Mouse (Mus musculus) liver, adult 2 months (tissue): ENCODE data around the gene Lst1.

Experiments
- CTCF ChIP-seq: fragments of 200-500 bp; IDR thresholded peaks from 2 replicates; pipeline ENCODE4 v1.5.1; 2011; ENCODE audit warnings: low read depth, low read length, control low read depth
- POLR2A ChIP-seq: fragments of 200-500 bp; IDR thresholded peaks from 2 replicates; pipeline ENCODE4 v1.6.1; 2011; ENCODE audit warnings: low read length, control low read depth; ENCODE audit not compliant: insufficient read depth; ENCODE audit errors: extremely low read depth

DNA sequence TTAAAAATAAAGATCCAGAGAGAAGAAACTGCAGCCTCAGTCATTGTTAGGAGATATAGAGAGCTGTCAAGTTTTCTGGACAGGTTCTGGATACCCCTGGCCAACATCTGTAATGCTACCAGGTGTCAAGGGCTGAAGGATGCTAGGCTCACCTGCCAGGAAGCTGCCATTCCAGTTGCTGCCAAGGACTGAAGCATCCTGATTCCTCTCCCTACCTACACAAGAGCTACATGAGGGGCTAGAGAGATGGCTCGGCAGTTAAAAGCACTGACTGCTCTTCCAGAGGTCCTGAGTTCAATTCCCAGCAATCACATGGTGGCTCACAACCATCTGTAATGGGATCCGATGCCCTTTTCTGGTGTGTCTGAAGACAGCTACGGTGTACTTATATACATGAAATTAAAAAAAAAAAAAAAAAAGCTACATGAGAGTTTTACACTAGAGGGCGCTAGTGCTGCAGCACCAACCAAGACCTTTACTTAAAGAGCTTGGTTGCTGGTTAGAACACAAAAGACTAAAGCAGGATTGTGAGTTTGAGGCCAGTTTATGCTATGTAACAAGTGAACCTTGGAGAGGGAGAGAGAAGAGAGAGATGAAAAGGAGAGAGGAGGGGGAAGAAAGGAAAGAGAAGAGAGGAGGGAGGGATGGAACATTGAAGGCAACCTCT is 19.6 kb downstream of the Lst1 start:
- TF ChIP-seq CTCF = no peak
- TF ChIP-seq POLR2A = no peak
